Mouse (Mus musculus): ENCODE measurements around the gene Skint3.

Gene Skint3

DNA sequence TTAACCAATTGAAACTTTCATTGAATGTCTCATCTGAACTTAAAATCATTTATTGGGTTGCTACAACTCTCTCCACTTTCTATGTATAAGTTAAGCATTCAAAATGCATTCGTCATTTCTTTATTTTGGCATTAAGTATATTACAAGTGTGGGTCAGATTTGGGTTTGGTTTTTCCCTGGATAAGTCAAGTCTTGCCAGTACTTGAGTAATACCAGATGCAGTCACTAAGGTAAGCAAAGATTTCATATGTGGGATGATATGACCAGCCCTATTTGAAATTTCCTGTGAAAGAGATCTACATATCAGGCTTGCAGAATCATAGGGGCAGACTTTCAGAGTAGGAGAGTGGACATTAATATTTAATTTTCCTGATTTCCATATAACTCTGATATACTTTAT lies at the start of gene Skint3:
Skint3 (plus strand) TSS at position 301 of the 400 bp plus-strand sequence.
- in situ Hi-C loops (cut with MboI, MseI): no loop called here

GRCm38 (mm10) chr4:112243416-112243815 lies 11.4 kb downstream of the Skint3 start:
- in situ Hi-C loops (cut with MboI, MseI): no loop called here

DNA sequence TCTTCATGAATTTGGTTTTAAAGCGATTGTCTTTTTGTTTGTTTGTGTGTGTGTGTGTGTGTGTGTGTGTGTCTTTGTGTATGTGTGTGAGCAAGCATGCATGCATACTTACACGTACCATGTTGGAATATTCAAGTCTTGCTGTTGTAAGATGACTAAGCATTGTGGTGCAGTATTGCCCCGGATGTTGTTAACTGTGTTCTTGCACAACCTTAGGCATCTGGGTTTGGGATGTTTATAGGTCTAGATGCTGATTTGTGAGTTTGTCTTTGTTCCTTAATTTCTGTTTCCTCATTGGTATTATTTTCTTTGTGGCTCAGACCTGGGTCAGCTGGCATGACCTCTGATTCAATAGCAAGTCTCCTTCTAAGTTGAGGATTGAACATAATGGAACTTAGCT lies 11.9 kb downstream of the Skint3 start:
- in situ Hi-C loops (cut with MboI, MseI): no loop called here

DNA sequence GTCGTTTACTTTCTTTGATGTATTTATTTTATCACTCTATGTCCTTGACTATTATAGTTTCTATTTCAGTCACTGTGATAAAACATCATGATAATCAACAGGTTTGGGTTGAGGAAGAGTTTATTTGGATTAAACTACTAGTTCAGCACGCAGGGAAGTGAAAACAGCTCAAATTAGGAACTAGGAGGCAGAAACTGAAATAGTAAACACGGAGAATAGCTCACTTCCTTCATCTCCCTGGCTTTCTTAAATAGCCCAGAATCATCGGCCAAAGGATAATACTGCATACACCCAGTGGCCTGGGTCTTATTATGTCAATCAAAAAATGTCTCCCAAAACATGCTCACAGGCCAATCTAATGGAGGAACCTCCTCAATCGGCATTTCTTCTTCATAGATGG lies 24.0 kb downstream of the Skint3 start:
- in situ Hi-C loops (cut with MboI, MseI): no loop called here

- in situ Hi-C loops (cut with MboI, MseI): no loop called here
Observed at GRCm38 (mm10) chr4:112287178-112287974, 55.3 kb downstream of the Skint3 start.

GRCm38 (mm10) chr4:112288396-112288795 lies 56.4 kb downstream of the Skint3 start:
- in situ Hi-C loops (cut with MboI, MseI): no loop called here

GRCm38 (mm10) chr4:112302305-112302704 lies 70.3 kb downstream of the Skint3 start:
- in situ Hi-C loops (cut with MboI, MseI): no loop called here

- in situ Hi-C loops (cut with MboI, MseI): no loop called here
Observed at GRCm38 (mm10) chr4:112302855-112303509, 70.9 kb downstream of the Skint3 start.

DNA sequence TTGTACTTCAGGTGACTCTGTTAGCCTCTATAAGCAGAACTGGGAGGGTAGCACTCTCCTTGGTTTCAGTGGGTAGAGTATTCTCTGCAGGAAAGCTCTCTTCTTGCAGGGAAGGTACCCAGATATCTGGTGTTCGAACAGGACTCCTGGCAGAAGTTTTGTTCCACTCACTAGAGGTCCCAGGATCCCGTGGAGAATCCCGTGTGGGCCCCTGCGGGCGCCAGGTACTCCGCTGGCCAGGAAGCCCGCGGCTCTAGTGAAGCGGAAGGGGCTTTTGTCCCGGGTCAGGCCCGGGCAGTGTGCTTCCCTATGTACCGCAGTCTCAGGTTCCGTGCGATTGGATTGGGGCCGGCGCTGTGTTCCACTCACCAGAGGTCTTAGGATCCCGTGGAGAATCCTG lies 117.1 kb downstream of the Skint3 start:
- in situ Hi-C loops (cut with MboI, MseI): loop anchor here (5.0 to 10.0 kb wide), 2 partner anchors 1723 to 1726 kb away; no protein-coding TSS in a partner anchor

All from T-helper 17 cell (primary cell).